Mouse (Mus musculus) retina, adult 2 months (tissue): ENCODE measurements around the gene Dkk3.
"Not testable (repeated sequence)": the region's sequence is repeated elsewhere in the genome, so short reads cannot be mapped to it uniquely, and the experiment has no call there.

Source experiments
- DNase-seq: peaks from one replicate; pipeline ENCODE4 v3.0.0-alpha.2; 2012; ENCODE audit warnings: low read depth, low spot score

Dkk3 gene

GRCm38 (mm10) chr7:112169955-112170692, 11.3 kb upstream of the Dkk3 start:
- no peak for DNase-seq

GRCm38 (mm10) chr7:112165593-112165992, 6.7 kb upstream of the Dkk3 start:
- DNase-seq: no peak

GRCm38 (mm10) chr7:112165032-112165431, 6.2 kb upstream of the Dkk3 start:
- DNase-seq: not testable (repeated sequence)

- DNase-seq: no peak
Observed at GRCm38 (mm10) chr7:112164430-112164829, 5.6 kb upstream of the Dkk3 start.

DNA sequence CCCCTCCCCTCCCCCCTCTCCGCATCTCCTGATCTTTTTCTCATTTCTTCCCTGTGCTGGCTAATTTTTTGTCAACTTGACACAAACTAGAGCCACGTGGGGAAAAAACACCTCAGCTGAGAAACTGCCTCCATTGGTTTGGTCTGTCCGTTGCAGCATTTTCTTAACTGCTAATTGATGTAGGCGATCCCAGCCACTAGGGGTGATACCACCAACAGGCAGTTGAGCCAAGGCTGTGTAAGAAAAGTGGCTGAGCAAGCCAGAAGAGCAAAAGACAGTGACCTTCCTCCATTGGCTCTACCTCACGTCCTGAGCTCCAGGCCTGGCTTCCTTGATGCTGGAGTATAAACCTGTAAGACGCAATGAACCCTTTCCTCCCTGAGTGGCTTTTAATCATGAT, 978 bp upstream of the Dkk3 start:
- no peak for DNase-seq

- no peak for DNase-seq
Observed at GRCm38 (mm10) chr7:112158316-112158741, 528 bp downstream of the Dkk3 start.

GRCm38 (mm10) chr7:112157584-112158315, 1.1 kb downstream of the Dkk3 start:
- no peak for DNase-seq

- DNase-seq: no peak
Observed at GRCm38 (mm10) chr7:112155194-112155593, 3.7 kb downstream of the Dkk3 start.

- no peak for DNase-seq
Observed at GRCm38 (mm10) chr7:112154445-112154844, 4.4 kb downstream of the Dkk3 start.

GRCm38 (mm10) chr7:112149113-112149512, 9.7 kb downstream of the Dkk3 start:
- DNase-seq: no peak

- no peak for DNase-seq
Observed at GRCm38 (mm10) chr7:112147979-112148378, 10.9 kb downstream of the Dkk3 start.

DNA sequence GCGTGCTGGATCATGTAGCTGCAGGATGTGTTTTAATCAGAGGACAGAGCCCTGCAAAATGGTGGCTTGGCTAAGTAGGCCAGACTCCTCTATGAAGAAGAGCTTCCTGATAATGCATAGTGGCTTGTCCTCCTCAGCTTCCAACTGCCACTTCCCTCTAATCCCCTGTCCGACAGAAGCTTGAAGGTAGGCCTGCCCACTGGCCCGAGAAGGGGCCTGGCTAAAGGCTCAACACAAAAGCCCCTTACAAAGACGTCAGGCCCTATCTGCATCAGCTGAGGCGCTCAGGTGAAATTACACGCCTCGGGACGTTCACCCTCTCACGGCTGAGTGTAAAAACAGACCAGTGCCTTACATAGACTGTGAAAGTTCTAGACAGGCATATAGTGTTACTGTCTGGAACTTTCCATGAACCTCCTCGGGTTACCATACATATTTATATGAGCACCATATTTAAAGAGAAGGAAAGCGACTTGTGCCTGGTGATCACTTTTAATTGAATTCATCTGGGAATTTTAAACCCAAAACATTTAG, 14.1 kb downstream of the Dkk3 start:
- no peak for DNase-seq

DNA sequence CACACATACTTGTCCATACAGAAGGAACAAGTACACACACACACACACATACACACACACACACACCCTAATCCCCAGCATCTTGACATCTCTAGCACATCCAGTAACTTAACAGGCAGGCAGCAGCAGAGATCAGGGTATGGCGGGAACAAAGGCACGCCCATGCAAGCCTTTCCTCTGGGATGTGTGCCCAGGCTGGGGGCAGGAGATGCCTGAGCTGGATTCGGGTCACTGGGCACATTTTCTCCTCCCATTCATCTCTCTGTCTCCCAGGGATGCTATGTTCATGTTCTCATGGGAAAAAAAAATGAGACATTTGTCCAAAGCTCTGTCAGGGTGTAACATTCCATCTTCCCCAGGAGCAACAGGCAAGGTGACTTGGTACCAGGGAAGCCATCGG, 14.9 kb downstream of the Dkk3 start:
- no peak for DNase-seq

DNA sequence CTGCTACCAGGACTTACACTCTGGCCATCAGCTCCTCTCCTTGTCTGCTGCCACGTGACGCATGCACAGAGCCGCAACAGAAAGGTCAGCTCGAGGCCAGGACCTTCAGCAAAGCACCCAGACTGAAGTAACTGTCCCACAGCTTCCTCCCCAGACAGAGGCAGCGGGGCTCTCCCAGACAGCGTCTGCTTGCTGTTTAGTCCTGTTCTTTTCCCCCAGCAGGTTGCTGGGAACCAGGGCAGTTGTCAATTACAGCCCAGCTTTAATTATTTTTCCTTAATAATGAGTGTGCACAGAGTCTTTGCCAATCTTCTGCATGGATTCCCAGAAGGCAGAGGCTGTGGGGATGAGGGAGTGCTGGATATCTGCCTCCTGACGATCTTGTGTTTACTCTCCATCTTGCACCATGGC, 15.8 kb downstream of the Dkk3 start:
- no peak for DNase-seq

- DNase-seq: no peak
Observed at GRCm38 (mm10) chr7:112142616-112143015, 16.2 kb downstream of the Dkk3 start.

DNA sequence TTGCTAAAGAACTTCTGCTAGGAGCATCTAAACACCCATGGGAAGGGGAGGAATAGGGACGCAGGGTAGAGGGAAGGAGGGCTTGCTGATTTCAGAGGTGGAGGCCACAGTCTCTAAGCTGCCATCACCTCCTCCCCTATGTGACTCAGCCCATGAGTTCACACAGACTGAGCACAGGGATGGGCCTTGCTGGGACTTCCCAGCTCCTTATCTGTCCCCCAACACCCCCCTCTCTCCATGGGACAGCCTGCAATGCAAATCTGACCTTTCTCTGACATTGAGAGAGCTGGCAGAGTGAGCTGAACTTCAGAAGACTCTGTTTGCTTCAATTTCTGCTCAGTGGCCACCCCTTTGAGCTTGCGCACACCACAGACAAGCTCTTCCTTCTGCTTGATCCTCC, 18.1 kb downstream of the Dkk3 start:
- DNase-seq: no peak

DNA sequence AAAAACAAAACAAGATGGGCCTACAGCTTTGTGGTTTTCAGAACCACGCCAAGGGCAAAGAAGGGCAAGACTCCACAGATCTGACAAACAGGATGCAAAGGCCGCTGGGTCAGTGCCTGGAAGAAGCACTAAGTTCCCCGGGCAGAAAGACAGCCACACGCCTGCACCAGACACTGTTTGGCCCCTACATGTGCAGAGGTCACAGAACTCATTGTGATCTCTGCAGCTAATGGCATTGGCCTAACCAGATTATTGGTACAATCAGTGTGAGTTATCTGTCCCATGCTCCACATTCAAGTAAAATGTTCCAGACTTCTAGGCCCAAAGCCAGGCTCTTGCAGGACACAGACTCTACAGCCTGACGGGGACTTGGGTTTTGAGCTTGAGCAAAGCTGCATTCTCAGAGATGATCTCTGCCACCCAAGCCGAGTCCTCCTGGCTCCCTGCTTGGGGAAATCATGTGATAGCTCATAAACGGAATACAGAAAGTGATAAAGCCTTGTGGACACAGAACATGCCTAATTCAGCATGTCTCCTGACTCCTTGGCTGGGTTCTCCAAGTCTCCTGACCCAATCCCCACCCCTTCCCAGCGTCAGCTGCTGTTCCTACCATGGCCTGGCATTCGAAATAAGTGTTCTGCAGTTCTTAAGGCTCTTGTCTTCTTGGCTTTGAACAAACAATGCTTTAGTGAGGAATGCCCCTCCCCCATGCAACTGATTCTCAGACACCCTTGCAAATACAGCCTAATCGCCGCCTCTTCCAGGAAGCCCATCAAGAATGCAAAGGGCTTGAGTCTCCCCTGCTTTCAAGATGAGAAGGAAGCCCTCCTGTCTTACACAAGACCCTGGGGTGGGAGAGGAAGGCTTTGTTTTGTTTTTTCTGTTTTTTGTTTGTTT, 20.1 kb downstream of the Dkk3 start:
- DNase-seq: no peak

- DNase-seq: no peak
Observed at GRCm38 (mm10) chr7:112138168-112138508, 20.7 kb downstream of the Dkk3 start.

- DNase-seq: no peak
Observed at GRCm38 (mm10) chr7:112136537-112136936, 22.3 kb downstream of the Dkk3 start.

DNA sequence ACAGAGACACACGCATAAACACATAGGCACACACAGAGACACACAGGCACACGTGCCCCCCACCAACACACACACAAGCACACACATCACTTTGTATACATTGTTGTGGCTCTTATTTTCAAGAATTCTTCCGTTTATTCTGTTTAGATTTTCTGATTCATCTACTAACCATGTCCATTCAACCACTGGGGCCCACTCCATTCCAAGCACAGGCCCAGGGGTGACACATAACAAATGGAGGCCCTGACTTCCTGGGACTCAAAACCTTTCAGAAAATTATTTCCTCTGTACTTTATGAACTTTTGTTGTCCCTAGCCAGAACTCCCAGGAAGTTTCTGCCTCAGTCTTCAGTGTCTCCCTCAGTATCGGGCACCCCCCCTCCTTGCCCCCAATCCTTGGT, 23.7 kb downstream of the Dkk3 start:
- DNase-seq: no peak

- no peak for DNase-seq
Observed at GRCm38 (mm10) chr7:112133277-112133676, 25.6 kb downstream of the Dkk3 start.

- no peak for DNase-seq
Observed at GRCm38 (mm10) chr7:112132005-112132404, 26.9 kb downstream of the Dkk3 start.
